Mouse (Mus musculus): ENCODE data around the gene Slc1a7.

Gene Slc1a7

DNA sequence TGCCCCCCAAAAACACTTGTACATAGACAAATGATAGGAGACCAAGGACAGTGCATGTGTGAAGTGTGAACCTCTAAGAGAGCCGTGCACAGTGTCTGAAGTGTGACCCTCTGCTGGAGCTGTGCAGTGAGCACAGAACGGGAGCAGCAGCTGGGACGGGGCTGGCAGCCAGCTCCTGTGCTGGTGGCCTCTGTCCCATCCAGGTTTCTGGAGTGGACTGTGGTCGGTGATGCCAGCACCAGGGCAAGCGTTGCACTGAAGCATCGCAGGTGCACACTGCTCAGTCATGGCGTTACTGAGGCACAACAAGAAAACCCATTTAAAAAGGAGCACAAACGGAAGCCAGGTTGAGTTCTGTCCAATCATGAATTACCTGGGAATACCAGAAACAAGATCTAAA is 78.0 kb downstream of the Slc1a7 start:
- in situ Hi-C loops (cut with MboI, MseI): no loop called here

GRCm38 (mm10) chr4:108051687-108052274 is 83.6 kb downstream of the Slc1a7 start:
- in situ Hi-C loops (cut with MboI, MseI): no loop called here

DNA sequence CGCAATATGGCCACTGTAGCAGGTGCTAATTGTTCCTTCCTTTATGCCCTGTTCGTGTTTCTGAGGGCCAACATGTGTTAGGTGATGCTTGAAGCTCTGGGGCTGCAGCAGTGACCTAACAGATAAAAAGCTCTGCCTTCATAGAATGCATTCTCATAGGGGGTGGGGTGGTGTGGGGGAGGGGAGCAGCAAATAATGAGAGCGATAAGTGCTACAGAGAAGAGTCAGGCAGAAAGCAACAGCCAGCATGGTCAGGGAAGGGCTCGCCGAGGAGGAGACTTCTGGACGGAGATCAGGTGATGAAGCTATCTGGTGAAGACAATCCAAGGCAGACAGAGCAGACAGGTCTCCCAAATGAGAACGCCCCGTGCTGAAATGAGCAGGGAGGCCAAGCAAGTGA is 84.5 kb downstream of the Slc1a7 start:
- in situ Hi-C loops (cut with MboI, MseI): no loop called here

DNA sequence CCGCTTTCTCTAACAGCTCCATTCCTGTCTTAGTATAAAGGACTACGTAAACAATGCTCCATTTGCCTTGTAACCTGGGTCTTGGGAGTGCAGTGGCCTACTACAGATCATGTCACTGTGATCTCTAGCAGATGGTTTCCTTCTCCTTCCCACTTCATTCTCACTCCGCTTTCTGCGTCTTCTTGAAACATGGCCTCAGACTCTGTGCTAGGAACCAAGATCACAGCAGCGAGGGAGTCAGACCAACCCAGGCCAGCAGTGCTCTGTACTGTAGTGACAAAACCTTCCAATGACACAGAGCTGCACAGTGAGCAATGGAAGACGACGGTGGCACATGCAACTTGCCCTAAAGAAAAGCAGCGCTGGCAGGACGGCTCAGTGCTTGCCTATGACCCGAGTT is 87.7 kb downstream of the Slc1a7 start:
- in situ Hi-C loops (cut with MboI, MseI): no loop called here

GRCm38 (mm10) chr4:108057247-108057646 is 89.1 kb downstream of the Slc1a7 start:
- in situ Hi-C loops (cut with MboI, MseI): no loop called here

- in situ Hi-C loops (cut with MboI, MseI): no loop called here
Measured at GRCm38 (mm10) chr4:108058166-108058565, 90.0 kb downstream of the Slc1a7 start.

DNA sequence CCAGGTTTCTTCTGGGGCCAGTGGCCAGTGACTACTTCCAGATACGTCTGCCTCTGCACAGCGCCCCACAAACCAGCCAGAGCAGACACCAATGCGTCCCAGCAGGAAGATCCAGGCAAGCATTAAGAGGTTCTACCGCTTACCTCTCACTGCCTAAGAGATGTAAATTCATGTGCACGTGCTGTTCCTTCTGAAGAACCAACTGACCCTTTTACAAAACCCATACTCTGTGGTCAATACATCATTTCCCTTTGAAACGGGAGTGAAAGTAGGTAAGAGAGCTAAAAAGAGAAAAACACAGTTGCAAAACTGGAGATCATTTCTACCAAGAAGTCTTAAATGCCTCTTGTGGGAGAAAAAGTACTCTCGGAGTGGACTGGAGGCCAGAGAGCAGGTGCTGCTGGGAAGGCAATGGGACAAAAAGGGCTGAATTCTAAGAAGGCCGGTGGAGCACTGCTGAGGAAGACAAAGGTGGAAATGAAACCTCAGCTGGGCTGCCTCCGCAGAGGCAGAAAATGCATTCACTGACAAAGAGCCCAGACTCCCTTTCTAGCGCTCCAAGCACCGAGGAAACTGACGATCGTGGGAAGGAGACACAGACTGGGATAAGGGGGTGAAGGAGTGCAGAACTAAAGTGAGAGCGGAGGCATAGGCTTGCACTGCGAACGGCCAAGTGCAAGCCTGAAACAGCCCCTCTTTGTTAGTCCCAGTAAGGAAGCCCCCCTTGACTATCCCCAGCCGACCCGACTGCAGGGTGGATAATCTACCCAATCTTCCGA is 91.7 kb downstream of the Slc1a7 start:
- in situ Hi-C loops (cut with MboI, MseI): no loop called here

DNA sequence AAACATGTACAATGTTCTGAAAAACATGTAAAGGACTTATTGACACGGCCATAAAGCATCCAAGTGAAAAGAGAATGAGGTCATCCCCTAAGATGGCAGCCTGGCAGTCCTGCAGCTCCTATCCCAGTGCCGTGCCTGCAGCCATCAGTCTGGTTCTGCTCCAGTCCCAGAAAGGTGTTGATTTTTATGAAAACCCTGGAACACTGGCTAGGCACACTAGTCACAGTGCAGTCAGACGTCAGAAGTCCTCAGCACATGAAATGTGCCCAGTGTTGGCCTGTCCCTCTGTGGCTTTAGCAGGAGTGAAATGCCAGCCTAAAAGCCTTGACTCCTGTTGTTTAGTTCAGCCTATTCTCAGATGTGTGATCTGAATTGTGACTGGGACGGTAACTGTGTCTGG is 92.6 kb downstream of the Slc1a7 start:
- in situ Hi-C loops (cut with MboI, MseI): no loop called here

DNA sequence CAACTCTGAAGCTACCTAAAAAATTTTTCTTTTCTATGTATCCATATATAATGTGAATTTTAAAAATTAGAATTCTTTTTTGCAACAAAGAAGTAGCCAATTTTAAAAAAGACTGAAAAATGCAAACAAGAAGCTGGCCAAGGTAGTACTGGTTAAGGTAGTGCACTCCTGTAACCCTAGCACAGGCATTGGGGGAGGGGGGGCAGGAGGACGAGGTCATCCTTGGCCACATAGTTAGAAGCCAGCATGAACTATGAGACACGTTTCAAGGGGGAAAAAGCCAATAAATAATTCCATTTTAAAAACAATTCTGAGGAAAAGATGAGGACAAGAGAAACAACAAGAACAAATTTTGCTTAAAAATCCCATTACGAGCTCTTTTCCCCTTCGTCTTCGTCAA is 94.4 kb downstream of the Slc1a7 start:
- in situ Hi-C loops (cut with MboI, MseI): no loop called here
